15 mouse cellular contexts compared by ENCODE assay signal in genomic region chr2:14176460-14177193, GRCm38 (mm10). TPM values are rescaled to one million over a fixed set of nuclear protein-coding genes. Genes with fewer than 3 reads are reported as not detected.
"Had no signal": no experiment of that assay in that cellular context is flagged by ENCODE, and none has a peak within 500 bp of the region (broad histone marks: within the 10 kb centered on the region; RNA-seq: fewer than 3 reads in every experiment).

No protein-coding gene starts in this region.

- H3K4me3 ChIP-seq: limb, embryonic 10.5 days; midbrain, embryonic 15.5 days; neural tube, embryonic 13.5 days had no signal

- ATAC-seq: lung, postnatal 0 days; midbrain, embryonic 15.5 days had no signal

- H3K27ac ChIP-seq: limb, embryonic 10.5 days; liver, embryonic 14.5 days; midbrain, embryonic 15.5 days; neural tube, embryonic 13.5 days had no signal

- H3K4me2 ChIP-seq: midbrain, embryonic 11.5 days; midbrain, embryonic 15.5 days; neural tube, embryonic 13.5 days had no signal

- H3K27me3 ChIP-seq: midbrain, embryonic 15.5 days; neural tube, embryonic 13.5 days had no signal

- H3K9me3 ChIP-seq: limb, embryonic 10.5 days; midbrain, embryonic 15.5 days; neural tube, embryonic 13.5 days had no signal

- DNase-seq: kidney, adult 11 months; kidney, postnatal 10 days; kidney, postnatal 4 days; lung, adult 2 months; lung, postnatal 36 days; retina, postnatal 1 day; right cerebral cortex, postnatal 4 days had no signal

- H3K36me3 ChIP-seq: limb, embryonic 10.5 days; midbrain, embryonic 15.5 days; neural tube, embryonic 13.5 days had no signal

- H3K4me1 ChIP-seq: limb, embryonic 10.5 days; midbrain, embryonic 15.5 days; neural tube, embryonic 13.5 days had no signal

- H3K9ac ChIP-seq: liver, embryonic 14.5 days; midbrain, embryonic 15.5 days; neural tube, embryonic 13.5 days had no signal

RNA-seq across cellular contexts. Expression of gene Tmem236, which starts 2.3 kb away (rescaled TPM):
- total RNA-seq: left cerebral cortex, postnatal 14 days had no signal
- polyA plus RNA-seq: limb, embryonic 10.5 days; lung, adult 2 months; spleen, adult 2 months had no signal
